Mouse (Mus musculus): ENCODE measurements around the gene Nacc1. TPM values are rescaled to one million over a fixed set of nuclear protein-coding genes. Genes with fewer than 3 reads are reported as not detected.
"Not testable (repeated sequence)": the region's sequence is repeated elsewhere in the genome, so short reads cannot be mapped to it uniquely, and the experiment has no call there.

The Nacc1 gene
- polyA plus RNA-seq, 1 experiment from 2014 or later, result 15.9 TPM

GRCm38 (mm10) chr8:84686191-84687002 is 1.3 kb downstream of the Nacc1 start, which contains the start of gene Trmt1:
Trmt1 (plus strand) TSS chr8:84686307.
- Histone ChIP-seq H3K27me3 (ENCODE audit: insufficient read depth, low read length) (no peaks in the 10 kb centered on the region), H3K4me3 (replicated peaks; ENCODE audit: low read depth, low read length) (peak within 1 kb of the TSS; percentile 100), H3K4me1 (replicated peaks; ENCODE audit: insufficient read depth, low read length) (peaks cover 27% of the 10 kb centered on the region), H3K9ac (ENCODE audit: low read depth, low read length) (peak within 1 kb of the TSS; percentile 97), H3K36me3 (ENCODE audit: insufficient read depth, low read length) (no peaks in the 10 kb centered on the region), H3K9me3 (replicated peaks; ENCODE audit: low read length) (no peaks in the 10 kb centered on the region), H3K27ac (peak within 1 kb of the TSS; percentile 95), H3K4me2 (ENCODE audit: low read length) (peak within 1 kb of the TSS; percentile 82)
- no peak for TF ChIP-seq CTCF (IDR thresholded peaks at IDR 0.05; ENCODE audit: low read depth)
- peak; percentile 46 for DNase-seq (ENCODE audit: low spot score)
- no peak for ATAC-seq (replicated peaks; ENCODE audit: low FRiP score, low read depth)
- WGBS, result 9% methylated on average over 20 of the region's 20 CpGs

GRCm38 (mm10) chr8:84684537-84684936 is 3.1 kb downstream of the Nacc1 start:
- no peak for TF ChIP-seq CTCF (IDR thresholded peaks at IDR 0.05; ENCODE audit: low read depth)
- no peak overlapping the region for H3K4me3 ChIP-seq (replicated peaks; ENCODE audit: low read depth, low read length)
- H3K27ac ChIP-seq, result no peak overlapping the region
- ATAC-seq (replicated peaks; ENCODE audit: low FRiP score, low read depth) (no peak), DNase-seq (ENCODE audit: low spot score) (no peak)
- H3K9ac ChIP-seq (ENCODE audit: low read depth, low read length), result no peak overlapping the region
- no peak overlapping the region for H3K4me2 ChIP-seq (ENCODE audit: low read length)
- no peaks in the 10 kb centered on the region for H3K27me3 ChIP-seq (ENCODE audit: insufficient read depth, low read length)
- peaks cover 19% of the 10 kb centered on the region for H3K4me1 ChIP-seq (replicated peaks; ENCODE audit: insufficient read depth, low read length)
- WGBS, result 55% methylated on average over 3 of the region's 3 CpGs
- H3K36me3 ChIP-seq (ENCODE audit: insufficient read depth, low read length), result no peaks in the 10 kb centered on the region
- no peaks in the 10 kb centered on the region for H3K9me3 ChIP-seq (replicated peaks; ENCODE audit: low read length)

- Histone ChIP-seq H3K4me3 (replicated peaks; ENCODE audit: low read depth, low read length) (no peak overlapping the region), H3K9me3 (replicated peaks; ENCODE audit: low read length) (no peaks in the 10 kb centered on the region), H3K36me3 (ENCODE audit: insufficient read depth, low read length) (no peaks in the 10 kb centered on the region), H3K27ac (no peak overlapping the region), H3K27me3 (ENCODE audit: insufficient read depth, low read length) (no peaks in the 10 kb centered on the region), H3K9ac (ENCODE audit: low read depth, low read length) (no peak overlapping the region), H3K4me2 (ENCODE audit: low read length) (no peak overlapping the region), H3K4me1 (replicated peaks; ENCODE audit: insufficient read depth, low read length) (peaks cover 15% of the 10 kb centered on the region)
- DNase-seq (ENCODE audit: low spot score) (no peak), ATAC-seq (replicated peaks; ENCODE audit: low FRiP score, low read depth) (no peak)
- WGBS, result 75% methylated on average over 2 of the region's 2 CpGs
- no peak for TF ChIP-seq CTCF (IDR thresholded peaks at IDR 0.05; ENCODE audit: low read depth)
Measured at GRCm38 (mm10) chr8:84682257-84682656, 5.4 kb downstream of the Nacc1 start.

- 84% methylated on average over 2 of the region's 2 CpGs for WGBS
- no peak overlapping the region for H3K27ac ChIP-seq
- 0 out of 2 replicates have a peak, but pooled peaks cover under 1% of the 10 kb centered on the region for H3K36me3 ChIP-seq (ENCODE audit: insufficient read depth, low read length)
- DNase-seq (ENCODE audit: low spot score) (no peak), ATAC-seq (replicated peaks; ENCODE audit: low FRiP score, low read depth) (no peak)
- peaks cover 13% of the 10 kb centered on the region for H3K4me1 ChIP-seq (replicated peaks; ENCODE audit: insufficient read depth, low read length)
- H3K9me3 ChIP-seq (replicated peaks; ENCODE audit: low read length), result no peaks in the 10 kb centered on the region
- no peak overlapping the region for H3K9ac ChIP-seq (ENCODE audit: low read depth, low read length)
- no peak overlapping the region for H3K4me2 ChIP-seq (ENCODE audit: low read length)
- TF ChIP-seq CTCF (IDR thresholded peaks at IDR 0.05; ENCODE audit: low read depth), result no peak
- no peak overlapping the region for H3K4me3 ChIP-seq (replicated peaks; ENCODE audit: low read depth, low read length)
- no peaks in the 10 kb centered on the region for H3K27me3 ChIP-seq (ENCODE audit: insufficient read depth, low read length)
Measured at GRCm38 (mm10) chr8:84681476-84681875, 6.2 kb downstream of the Nacc1 start.

GRCm38 (mm10) chr8:84677305-84677704 is 10.4 kb downstream of the Nacc1 start:
- DNase-seq (ENCODE audit: low spot score) (no peak), ATAC-seq (replicated peaks; ENCODE audit: low FRiP score, low read depth) (no peak)
- no peak for TF ChIP-seq CTCF (IDR thresholded peaks at IDR 0.05; ENCODE audit: low read depth)
- H3K27ac ChIP-seq, result no peak overlapping the region
- no peaks in the 10 kb centered on the region for H3K4me1 ChIP-seq (replicated peaks; ENCODE audit: insufficient read depth, low read length)
- no peaks in the 10 kb centered on the region for H3K9me3 ChIP-seq (replicated peaks; ENCODE audit: low read length)
- peaks cover 34% of the 10 kb centered on the region for H3K36me3 ChIP-seq (ENCODE audit: insufficient read depth, low read length)
- no peak overlapping the region for H3K4me3 ChIP-seq (replicated peaks; ENCODE audit: low read depth, low read length)
- WGBS, result 84% methylated on average over 5 of the region's 5 CpGs
- no peaks in the 10 kb centered on the region for H3K27me3 ChIP-seq (ENCODE audit: insufficient read depth, low read length)
- no peak overlapping the region for H3K4me2 ChIP-seq (ENCODE audit: low read length)
- H3K9ac ChIP-seq (ENCODE audit: low read depth, low read length), result no peak overlapping the region

- peak overlapping the region; percentile 69 for H3K27ac ChIP-seq
Measured at GRCm38 (mm10) chr8:84670295-84671006, 17.2 kb downstream of the Nacc1 start.

More at GRCm38 (mm10) chr8:84670295-84671006, 17.2 kb downstream of the Nacc1 start:
- peaks cover 26% of the 10 kb centered on the region for H3K36me3 ChIP-seq (ENCODE audit: insufficient read depth, low read length)
- H3K27me3 ChIP-seq (ENCODE audit: insufficient read depth, low read length); H3K4me3 ChIP-seq (replicated peaks; ENCODE audit: low read depth, low read length); H3K9ac ChIP-seq (ENCODE audit: low read depth, low read length); DNase-seq (ENCODE audit: low spot score); H3K4me2 ChIP-seq (ENCODE audit: low read length); H3K9me3 ChIP-seq (replicated peaks; ENCODE audit: low read length); H3K4me1 ChIP-seq (replicated peaks; ENCODE audit: insufficient read depth, low read length): not testable (repeated sequence)
- 51% methylated on average over 5 of the region's 5 CpGs for WGBS
- ATAC-seq (replicated peaks; ENCODE audit: low FRiP score, low read depth), result peak; percentile 52

Measured in kidney, postnatal 0 days (tissue).